Mouse (Mus musculus) frontal cortex, postnatal 36 days (tissue): ENCODE data around the gene Dnase2a.
"Not testable (repeated sequence)": the region's sequence is repeated elsewhere in the genome, so short reads cannot be mapped to it uniquely, and the experiment has no call there.

Experiments used
- DNase-seq, 2 experiments: peaks; one replicate each; pipeline ENCODE4 v3.0.0; 2022; ENCODE audit warnings: low spot score in 2 of 2

The Dnase2a gene

DNA sequence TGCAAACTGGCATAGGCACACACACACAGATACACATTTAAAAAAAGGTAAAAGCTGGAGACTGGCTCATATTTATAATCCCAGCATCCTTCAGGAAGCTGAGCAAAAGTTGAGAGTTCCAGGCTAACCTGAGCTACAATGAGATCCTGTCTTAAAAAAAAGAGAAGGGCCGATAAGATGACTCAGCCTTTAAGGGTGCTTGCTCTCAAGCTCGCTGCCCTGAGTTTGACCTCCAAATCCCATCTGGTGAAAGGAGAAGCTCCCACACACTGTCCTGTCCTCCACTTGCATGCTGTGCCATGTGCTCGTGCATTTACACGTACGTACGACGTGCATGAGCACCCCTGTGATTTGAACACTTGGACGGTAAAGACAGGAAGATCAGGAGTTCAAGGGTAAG is 867 bp upstream of the Dnase2a start:
- DNase-seq: no peak

DNA sequence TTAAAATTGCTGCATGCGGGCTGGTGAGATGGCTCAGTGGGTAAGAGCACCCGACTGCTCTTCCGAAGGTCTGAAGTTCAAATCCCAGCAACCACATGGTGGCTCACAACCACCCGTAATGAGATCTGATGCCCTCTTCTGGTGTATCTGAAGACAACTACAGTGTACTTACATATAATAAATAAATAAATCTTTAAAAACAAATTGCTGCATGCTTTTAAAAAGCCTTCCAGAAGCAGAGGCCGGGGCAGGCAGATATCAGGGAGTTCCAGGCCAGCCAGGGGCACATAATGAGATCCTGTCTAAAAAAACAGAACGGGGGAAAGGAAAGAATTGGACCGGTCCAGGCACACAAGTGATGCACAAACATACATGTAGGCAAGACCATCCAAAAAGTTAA is 381 bp upstream of the Dnase2a start:
- not testable (repeated sequence) for DNase-seq

DNA sequence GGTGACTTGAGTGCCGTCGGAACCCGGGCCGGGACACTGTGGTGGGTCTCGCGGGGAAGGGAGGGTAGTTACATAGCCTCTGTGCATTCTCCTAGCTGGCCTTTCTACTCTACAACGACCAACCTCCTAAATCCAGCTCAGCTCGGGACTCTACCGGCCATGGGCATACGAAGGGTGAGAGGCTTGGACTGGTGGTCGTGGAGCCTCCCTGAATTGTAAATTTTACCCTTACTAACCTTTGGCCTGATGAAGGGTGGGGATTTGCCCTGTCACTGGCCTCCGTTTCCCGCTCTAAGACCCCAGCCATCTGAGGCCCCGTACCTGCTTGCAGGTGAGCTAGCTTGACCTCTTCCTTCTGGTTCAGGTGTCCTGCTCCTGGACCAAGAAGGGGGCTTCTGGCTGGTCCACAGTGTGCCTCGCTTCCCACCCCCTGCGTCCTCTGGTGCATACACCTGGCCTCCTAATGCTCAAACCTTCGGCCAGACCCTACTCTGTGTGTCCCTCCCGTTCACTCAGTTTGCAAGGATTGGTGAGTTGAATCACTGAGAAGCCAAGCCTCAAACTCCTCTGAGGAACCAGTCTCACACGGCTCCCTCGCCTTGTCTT is 905 bp downstream of the Dnase2a start:
- no peak for DNase-seq

DNA sequence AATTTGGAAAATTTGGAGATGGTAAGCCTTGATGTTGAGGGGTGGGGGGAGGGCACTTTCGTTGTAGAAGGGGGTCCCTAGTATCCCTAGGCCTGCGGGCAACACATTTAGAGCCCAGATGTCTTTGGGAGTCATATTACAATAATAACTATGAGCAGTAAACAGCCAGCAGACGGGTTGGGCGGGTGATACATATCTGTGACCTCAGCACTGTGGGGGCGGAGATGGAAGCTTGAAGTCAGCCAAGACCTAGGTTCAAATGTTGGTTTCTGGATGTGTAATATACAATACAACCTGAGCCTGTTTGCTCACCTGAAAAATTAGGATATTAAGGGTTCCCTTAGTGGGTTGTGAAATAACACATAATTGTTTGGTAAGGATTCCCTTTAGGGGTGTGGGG is 1.6 kb downstream of the Dnase2a start:
- DNase-seq: no peak

DNA sequence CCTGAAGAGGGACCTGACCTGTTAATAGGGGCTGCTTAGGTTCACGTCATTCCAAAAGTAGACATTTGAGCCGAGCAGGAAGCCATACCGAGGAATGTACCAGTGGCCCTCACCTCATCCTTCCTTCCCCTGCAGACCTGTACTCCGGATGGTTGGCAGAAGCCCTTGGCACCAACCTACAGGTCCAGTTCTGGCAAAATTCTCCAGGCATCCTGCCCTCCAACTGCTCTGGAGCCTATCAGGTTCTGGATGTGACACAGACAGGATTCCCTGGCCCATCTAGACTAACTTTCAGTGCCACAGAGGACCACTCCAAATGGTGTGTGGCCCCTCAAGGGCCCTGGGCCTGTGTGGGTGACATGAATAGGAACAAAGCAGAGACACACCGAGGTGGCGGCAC is 2.2 kb downstream of the Dnase2a start:
- DNase-seq: no peak

DNA sequence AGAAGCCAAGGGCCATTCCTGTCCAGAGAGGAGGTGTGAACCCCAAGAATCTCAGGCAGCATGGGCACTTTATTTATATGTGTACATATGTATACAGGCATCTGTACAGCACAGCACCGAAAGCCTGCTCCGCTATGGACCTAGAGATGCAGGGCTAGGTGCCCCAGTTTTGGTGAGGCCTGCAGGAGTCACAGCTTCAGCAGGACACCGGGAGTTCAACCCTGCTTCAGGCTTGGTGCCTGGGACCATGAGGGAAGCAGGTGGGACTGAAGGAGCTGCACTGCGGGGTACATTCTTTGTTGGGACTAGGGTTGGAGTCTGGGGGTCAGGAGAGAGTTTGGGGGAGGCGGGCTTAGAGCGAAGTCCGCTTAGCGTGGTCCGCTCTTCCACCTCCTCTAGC is 3.5 kb downstream of the Dnase2a start:
- DNase-seq: no peak

DNA sequence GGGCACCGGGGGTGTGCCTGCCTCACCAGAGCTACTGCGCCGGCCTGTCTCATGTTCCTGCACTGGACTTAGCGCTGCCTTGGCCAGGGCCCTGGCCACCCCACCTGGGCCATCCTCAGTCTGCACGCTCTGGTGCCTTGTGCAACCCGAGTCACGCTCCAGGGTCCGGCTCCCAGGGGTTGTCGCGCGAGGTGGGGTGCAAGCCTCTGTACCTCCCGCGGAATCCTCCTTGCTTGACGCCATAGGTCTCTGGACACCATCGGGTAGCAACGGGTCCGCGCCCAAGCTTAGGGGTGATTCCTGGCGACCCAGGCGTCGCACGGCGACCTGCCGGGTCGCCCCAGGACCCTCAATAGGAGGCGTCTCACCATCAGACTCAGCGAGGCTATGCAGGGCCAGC is 4.0 kb downstream of the Dnase2a start:
- no peak for DNase-seq

DNA sequence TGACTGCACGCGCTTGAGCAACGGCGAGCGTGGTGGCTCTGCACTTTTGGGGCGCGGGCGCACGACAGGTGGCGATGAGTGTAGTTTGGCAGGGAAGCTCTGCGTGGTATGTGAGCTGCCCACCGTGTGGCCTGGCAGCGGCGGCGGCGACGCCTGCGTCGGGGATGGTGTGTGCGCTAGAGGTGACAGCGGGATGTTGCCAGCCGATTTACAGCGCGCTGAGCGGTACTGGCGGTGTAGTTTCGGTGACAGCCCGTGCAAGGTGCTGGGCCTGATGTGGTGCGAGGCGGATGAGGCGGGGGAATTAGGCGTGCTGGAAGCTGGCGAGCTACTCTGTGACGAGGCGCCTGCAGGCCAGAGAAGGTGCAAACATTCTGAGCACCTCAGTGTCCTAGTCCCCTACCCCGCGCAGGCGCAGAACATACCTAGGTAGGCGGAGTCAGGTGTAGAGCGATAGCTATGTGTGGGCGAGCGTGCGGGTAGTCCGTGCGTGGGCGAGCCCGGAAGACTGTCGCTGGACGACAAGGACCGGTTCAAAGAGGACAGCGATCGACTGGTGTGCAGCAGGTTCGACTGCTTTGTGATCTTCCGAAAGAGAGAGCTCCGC is 4.6 kb downstream of the Dnase2a start:
- peak; percentile 53 to 64 for DNase-seq

DNA sequence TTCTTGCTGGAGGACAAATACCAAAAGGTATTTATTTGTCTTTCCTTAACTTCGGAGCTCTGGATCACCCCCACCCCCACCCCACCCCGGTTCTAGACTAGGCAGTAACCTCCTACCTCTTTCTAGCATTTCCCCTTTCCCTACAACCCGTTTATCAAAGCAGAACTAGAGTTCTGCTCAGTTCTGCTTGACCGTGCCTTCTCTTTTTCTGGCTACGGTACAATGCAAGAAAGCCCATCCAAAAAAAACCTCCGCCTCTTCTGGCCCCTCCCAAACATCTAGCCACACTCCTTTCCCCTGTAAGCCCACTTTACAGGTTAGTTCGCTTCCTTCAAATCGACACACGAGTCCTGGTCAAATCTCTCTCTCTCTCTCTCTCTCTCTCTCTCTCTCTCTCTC is 5.1 kb downstream of the Dnase2a start:
- DNase-seq: no peak

DNA sequence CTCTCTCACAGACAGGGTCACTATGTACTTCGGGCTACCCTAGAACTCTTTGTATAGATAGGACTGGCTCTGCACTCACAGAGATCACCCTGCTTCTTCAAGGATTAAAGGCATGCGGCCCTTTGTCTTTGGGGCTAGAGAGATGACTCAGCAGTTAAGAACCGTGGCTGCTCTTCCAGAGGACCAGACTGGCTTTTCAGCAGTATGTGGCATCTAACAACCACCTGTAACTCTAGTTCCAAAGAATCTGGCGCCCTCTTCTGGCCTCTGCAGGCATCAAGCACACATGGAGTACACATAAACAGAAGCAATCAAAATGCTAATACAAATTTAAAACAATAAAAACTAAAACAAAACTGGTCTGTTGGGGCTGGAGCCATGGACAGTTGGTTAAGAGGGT is 5.6 kb downstream of the Dnase2a start:
- no peak for DNase-seq

DNA sequence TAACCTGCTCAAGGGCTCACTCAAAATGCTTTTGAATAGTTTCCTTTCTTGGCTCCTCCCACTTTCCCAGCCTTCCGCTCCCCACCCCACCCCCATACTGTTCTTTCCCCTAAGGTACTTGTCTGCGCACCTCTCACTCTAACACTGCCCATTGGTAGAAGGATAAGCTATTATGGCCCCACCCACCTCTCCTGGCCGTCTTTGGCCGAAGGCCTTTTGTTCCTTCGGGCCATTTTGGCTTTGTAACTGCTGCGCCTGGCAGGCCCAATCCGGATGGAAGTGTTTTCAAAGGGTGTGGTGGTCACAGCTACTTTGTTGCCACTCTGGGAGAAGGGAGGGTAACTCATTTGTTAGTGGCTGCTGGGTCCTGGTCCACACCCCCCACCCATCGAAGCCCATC is 6.9 kb downstream of the Dnase2a start:
- no peak for DNase-seq

DNA sequence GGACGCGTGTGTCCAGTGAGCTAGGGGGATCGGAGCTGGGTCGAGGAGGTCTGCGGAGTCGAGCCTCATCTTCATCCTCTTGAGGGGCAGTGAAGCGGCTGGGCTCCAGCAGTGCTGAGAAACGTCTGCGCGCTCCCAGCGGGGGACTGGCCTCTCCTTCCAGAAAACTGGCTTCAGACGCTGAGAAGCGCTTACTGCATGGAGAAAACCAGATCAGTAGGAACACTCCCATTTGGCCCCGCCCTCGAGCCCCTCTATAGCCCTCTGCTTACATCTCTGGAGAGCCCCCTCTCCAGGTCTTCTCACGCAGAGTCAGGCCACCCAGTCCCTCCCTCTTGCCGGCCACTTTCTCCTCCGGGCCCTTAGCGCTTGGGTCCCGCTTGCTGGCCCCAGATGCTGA is 9.4 kb downstream of the Dnase2a start:
- no peak for DNase-seq

DNA sequence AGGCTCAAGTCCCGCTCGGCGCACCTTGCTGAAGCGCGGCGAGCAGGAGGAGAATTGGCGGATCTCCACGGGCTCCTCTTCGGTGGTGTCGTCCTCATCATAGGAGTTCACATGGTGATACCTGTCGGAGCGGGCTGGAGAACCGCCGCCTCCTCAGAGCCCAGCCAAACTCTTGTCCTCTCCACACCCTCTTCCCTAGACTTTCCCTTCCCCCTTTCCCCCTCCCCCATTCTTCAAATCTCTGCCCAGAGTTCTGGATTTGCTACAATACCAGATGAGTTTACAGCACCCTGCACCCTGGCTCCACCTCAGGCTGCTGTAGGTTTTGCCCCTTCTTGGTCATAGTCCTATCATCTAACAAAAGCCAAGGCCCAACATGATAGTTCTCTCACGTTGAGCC is 10.3 kb downstream of the Dnase2a start:
- no peak for DNase-seq

DNA sequence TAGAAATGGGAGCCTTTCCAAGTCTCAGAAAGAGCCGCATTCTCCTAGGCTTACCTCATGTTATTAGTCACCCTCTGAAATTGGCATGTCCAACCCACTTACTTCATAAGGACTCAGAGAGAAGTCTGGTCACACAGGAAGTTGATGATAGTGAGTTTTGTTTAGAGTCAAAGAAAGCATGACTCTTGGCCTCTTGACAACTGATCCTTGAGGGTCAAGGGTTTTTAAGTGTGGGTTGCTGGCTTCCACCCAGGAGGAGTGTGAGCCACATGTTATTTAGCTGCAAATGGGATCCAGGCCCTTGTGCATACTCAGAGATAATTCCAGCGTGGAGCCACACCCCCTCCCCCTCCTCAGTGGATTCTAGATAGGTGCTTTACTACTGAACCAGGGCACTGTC is 13.2 kb downstream of the Dnase2a start:
- DNase-seq: no peak

DNA sequence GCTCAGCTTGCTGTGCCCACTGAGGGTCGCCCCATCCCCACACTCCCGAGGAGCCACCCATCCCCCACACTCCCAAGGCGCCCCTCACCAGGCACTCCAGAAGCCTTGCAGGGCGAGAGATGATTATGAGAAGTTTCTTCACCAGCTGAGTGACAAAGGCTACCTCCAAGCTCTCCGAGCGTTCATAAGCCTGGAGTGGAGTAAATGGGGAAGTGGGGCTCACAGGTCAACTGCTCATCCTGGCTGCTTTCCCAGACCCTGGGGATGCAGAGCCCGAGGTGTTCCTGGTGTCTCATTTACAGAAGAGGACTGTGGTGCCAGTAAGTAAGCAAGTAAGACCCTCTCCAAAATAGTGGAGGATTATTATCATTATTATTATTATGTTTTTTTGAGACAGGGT is 17.2 kb downstream of the Dnase2a start:
- DNase-seq: no peak

DNA sequence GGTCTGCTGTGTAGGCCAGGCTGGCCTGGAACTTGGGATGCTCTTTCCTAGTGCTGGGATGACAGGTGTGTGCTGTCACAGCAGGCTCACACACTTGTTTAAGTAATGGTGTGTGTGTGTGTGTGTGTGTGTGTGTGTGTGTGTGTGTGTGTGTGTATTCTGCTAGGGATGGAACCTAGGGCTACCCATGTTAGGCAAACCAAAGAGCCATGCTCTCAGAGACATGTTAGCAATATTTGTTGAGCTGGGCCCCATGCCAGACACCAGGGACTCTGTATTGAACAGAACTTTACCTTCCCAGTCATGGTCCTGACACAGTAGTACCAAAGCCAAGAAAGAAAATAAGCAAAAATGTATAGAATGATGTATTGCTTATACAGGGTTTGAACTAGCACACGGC is 19.2 kb downstream of the Dnase2a start:
- DNase-seq: no peak

DNA sequence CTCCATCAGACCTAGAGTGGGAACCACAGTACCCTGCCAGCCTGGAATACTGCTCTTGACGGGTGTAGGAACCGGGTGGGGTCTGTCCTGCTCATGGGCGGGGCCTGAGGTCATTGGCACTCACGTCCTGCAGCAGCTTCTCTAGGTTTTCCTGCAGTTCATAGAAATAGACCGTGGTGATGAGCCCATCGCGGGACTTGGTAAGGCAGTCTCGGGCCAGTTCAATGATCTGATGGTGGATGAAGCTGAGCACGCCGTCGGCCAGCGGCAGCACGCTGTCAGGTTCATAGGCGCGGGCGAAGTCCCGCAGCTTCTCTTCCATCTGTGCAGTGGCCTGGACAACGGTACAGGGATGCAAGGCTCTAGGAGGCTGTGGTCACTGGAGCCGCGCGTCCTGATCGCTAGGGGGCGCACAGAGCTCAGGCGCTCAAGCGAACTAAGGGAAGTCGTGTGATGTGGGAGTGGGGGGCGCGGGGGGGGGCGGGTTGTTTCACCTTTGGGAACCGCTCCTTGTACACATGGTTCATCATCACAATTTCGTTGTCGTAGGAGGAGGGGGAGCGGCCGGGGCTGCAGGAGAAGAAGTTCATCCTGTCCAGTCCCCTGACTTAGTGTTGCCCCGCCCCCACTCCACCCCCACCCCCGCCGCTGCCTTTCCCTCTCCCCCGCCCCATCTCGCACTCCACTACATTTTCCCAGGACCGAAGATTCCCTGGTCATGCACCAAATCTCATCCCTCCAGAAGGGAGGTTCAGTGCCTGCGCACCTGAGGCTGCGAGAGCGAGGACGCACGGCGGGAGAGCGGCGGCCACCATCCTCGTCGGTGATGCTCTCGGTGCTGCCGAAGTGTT is 20.3 kb downstream of the Dnase2a start:
- DNase-seq: peak in 1 of 2 experiments; percentile 76

DNA sequence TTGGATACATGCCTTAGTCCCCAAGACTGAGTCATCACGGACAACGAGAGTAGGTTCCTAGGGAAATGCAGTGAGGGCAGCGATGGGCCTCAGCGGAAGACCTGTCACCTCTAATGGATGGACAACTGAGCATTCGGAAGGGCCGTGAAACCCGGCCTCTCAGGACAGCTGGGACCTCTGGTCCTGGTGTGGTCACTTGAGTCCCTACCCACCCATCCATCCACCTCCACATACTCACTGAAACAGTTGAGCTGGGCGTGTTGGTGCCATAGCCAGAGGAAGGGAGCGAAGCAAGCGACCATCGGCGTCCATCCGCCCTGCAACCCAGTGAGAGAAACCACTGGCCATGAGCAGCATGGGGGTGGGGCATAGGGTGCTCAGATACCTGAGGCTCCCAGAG is 22.2 kb downstream of the Dnase2a start:
- DNase-seq: no peak

DNA sequence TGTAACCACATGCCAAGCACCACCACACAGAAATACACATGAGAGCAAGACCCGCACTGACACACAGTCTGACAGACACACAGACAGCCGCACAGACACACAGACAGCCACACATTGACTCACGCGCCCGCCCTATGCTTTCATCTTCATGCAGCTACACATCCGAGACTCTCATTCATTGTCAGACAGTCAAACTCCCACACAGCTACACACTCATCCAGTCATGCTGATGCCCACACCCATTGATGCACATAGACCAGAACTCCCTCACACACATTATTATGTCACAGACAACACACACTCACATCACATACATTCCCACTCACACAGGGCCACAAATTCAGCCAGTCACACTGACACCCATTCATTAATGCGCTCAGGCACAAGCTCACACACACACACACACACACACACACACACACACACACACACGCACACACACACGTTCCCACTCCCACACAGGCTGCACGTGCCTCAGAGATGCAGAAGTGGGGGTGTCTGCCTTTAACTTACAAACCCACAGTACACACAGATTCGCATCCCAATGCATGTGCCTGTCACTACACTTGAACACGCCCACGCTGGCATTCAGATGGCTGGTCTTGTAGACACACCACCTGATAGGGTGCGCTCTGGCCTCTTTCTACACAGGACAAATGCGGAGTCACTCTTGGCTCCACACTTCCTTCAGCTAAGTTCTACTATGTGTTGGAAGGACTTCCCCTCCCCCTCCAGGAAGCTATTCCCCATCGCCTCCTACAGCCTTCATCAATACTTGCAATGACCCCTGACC is 25.6 kb downstream of the Dnase2a start:
- no peak for DNase-seq

DNA sequence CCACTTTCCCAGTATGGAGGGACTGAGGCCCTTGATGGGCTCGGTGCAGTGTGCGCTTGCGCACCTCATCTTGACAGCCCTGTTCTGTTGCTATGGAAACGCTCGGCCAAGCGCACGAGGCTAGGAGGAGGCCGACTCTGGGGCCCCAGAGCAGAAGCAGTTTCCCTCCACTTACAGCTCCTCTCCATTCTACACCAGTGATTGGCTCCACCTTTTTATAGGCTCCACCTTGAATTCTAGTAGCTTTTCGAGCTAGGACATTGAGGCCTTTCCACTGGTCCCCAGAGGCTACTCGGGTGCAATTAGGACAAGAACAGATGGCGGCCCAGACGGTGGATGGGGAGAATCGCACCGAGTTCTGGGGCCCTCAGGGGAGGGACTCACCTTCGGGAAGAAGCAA is 26.5 kb downstream of the Dnase2a start:
- DNase-seq: no peak

DNA sequence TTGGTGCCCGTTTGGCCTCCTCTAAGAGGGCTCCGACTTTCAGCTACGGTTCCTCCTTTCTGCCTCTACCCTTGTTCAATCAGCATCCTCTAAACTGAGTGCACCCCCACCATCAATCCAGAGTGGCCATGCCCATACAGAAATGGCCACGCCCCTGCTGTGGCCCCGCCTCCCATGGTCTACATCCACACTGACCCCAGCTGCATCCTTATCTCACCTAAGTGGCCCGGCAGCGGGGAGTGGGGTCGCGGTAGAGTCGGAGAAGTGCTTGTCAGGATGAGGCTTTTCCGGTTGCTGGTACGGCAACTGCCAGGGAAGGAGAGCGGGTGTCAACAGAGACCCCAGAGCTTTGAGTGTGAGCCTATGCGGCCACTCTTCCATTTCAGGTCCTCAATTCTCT is 27.1 kb downstream of the Dnase2a start:
- DNase-seq: no peak
